Mouse (Mus musculus): Measurements from ENCODE around the gene Msl1.

GRCm38 (mm10) chr11:98781851-98782512 is 13.3 kb upstream of the Msl1 start:
- TF ChIP-seq MYOD1 (IDR thresholded peaks at IDR 0.05; ENCODE audit: control insufficient read depth in 1 of 3, insufficient read length in 2 of 3, low read depth in 2 of 3) (peak; percentile 52 to 88 (median 88)), POLR2AphosphoS2 (IDR thresholded peaks at IDR 0.05; ENCODE audit: insufficient read length, low read depth) (no peak), TCF12 (IDR thresholded peaks at IDR 0.05; ENCODE audit: insufficient read depth, poor library complexity, severe bottlenecking) (no peak), TCF3 (IDR thresholded peaks at IDR 0.05; ENCODE audit: insufficient read length, low read depth) (no peak), POLR2A (IDR thresholded peaks at IDR 0.05; ENCODE audit: insufficient read length, low read depth) (no peak), E2F4 (IDR thresholded peaks at IDR 0.05; ENCODE audit: insufficient read depth) (no peak), USF1 (IDR thresholded peaks at IDR 0.05; ENCODE audit: low read depth) (no peak), CEBPB (IDR thresholded peaks at IDR 0.05; ENCODE audit: insufficient read depth, poor library complexity, severe bottlenecking) (no peak), SRF (IDR thresholded peaks at IDR 0.05; ENCODE audit: control insufficient read depth, insufficient read length, low read depth) (no peak), MAX (IDR thresholded peaks at IDR 0.05; ENCODE audit: low read depth) (no peak), MYOG (IDR thresholded peaks at IDR 0.05; ENCODE audit: control insufficient read depth in 1 of 3, insufficient read depth in 1 of 3, insufficient read length in 2 of 3, low read depth in 2 of 3) (peak in 2 of 3 experiments; percentile 52 to 71)
